Mouse (Mus musculus) limb, embryonic 14.5 days (tissue): ENCODE data around the gene Spred1. TPM values are rescaled to one million over a fixed set of nuclear protein-coding genes. Genes with fewer than 3 reads are reported as not detected.

Source experiments
- ATAC-seq: fragments of 200-750 bp; cut with Nextera tagmentation; 2 replicates; pipeline ENCODE4 v1.8.0; 2017; ENCODE audit warnings: low read depth, moderate number of reproducible peaks, moderate TSS enrichment; ENCODE audit not compliant: low FRiP score
- DNase-seq: peaks from one replicate; pipeline ENCODE4 v3.0.0-alpha.2; 2015; ENCODE audit warnings: low spot score
- H3K27ac ChIP-seq: fragments of 300-500 bp; sonication (generic); replicated peaks from 2 replicates; pipeline ENCODE4 v1.5.1; 2014; ENCODE audit warnings: low read depth, mild to moderate bottlenecking, low read length, moderate library complexity, mixed read lengths
- H3K27me3 ChIP-seq: fragments of 300-500 bp; sonication (generic); 2 replicates; pipeline ENCODE4 v1.6.1; 2014; ENCODE audit warnings: low read length, mixed read lengths; ENCODE audit not compliant: control insufficient read depth, insufficient read depth
- H3K36me3 ChIP-seq: fragments of 300-500 bp; sonication (generic); 2 replicates; pipeline ENCODE4 v1.6.1; 2014; ENCODE audit warnings: mild to moderate bottlenecking, low read length, moderate library complexity, mixed read lengths; ENCODE audit not compliant: control insufficient read depth, insufficient read depth
- H3K4me1 ChIP-seq: fragments of 300-500 bp; sonication (generic); 2 replicates; pipeline ENCODE4 v1.6.1; 2014; ENCODE audit warnings: antibody characterized with exemption, low read length, mixed read lengths; ENCODE audit not compliant: control insufficient read depth, insufficient read depth
- H3K4me2 ChIP-seq: fragments of 300-500 bp; sonication (generic); replicated peaks from 2 replicates; pipeline ENCODE4 v1.6.1; 2014; ENCODE audit warnings: low read depth, mild to moderate bottlenecking, low read length, moderate library complexity; ENCODE audit not compliant: severe bottlenecking
- H3K4me3 ChIP-seq: fragments of 300-500 bp; sonication (generic); replicated peaks from 2 replicates; pipeline ENCODE4 v1.5.1; 2014; ENCODE audit warnings: low read length
- H3K9ac ChIP-seq: fragments of 300-500 bp; sonication (generic); 2 replicates; pipeline ENCODE4 v1.6.1; 2014; ENCODE audit warnings: mild to moderate bottlenecking, low read depth, low read length, moderate library complexity; ENCODE audit not compliant: severe bottlenecking
- H3K9me3 ChIP-seq: fragments of 300-500 bp; sonication (generic); 2 replicates; pipeline ENCODE4 v1.6.1; 2016; ENCODE audit warnings: low read length; ENCODE audit not compliant: control insufficient read depth
- POLR2A ChIP-seq: fragments of 200-500 bp; IDR thresholded peaks from 2 replicates; pipeline ENCODE4 v1.8.0; 2012; ENCODE audit warnings: inconsistent platforms, mild to moderate bottlenecking, moderate library complexity, borderline replicate concordance; ENCODE audit not compliant: insufficient read depth, insufficient read length; ENCODE audit errors: extremely low read depth
- WGBS: fragments of 180-500 bp; shearing (Covaris S2); extraction: QIAGEN DNeasy Blood & Tissue Kit; methylation state at CpG from one replicate; pipeline ENCODE4 v1.1.7; 2014; 5-methylcytosine and 5-hydroxymethylcytosine counted together
- polyA plus RNA-seq, 2 experiments: library from polyadenylated mRNA; depleted of rRNA in 1 of 2; stranded (reverse) in 1 of 2; unstranded in 1 of 2; fragments of >200 nt; fragmentation: Nextera tagmentation in 1 of 2; extraction: Ambion mirVana in 1 of 2; gene quantifications; 2 replicates each; pipeline versions ENCODE4 v1.2.1 to v1.2.3; 2012 to 2014

Gene Spred1
- polyA plus RNA-seq, 2 experiments: 23.6 to 30.8 TPM

- Histone ChIP-seq H3K4me2 (no peak overlapping the region), H3K27ac (no peak overlapping the region), H3K4me3 (no peak overlapping the region), H3K4me1 (no peaks in the 10 kb centered on the region; the same call in 1 of the 2 replicates), H3K9ac (no peak overlapping the region), H3K9me3 (no peaks in the 10 kb centered on the region), H3K27me3 (no peaks in the 10 kb centered on the region), H3K36me3 (peaks cover 48% of the 10 kb centered on the region)
- ATAC-seq (peak; percentile 57; the same call in 1 of the 2 replicates), DNase-seq (peak; percentile 78)
- 46% methylated on average over 7 of the region's 7 CpGs for WGBS
- no peak for TF ChIP-seq POLR2A
These were observed 59.2 kb downstream of the Spred1 start for GRCm38 (mm10) chr2:117180250-117180885.

GRCm38 (mm10) chr2:117185587-117185986 is 64.4 kb downstream of the Spred1 start:
- Histone ChIP-seq H3K4me2 (no peak overlapping the region), H3K9me3 (no peaks in the 10 kb centered on the region), H3K27me3 (no peaks in the 10 kb centered on the region), H3K4me3 (no peak overlapping the region), H3K9ac (no peak overlapping the region), H3K36me3 (peaks cover 37% of the 10 kb centered on the region), H3K4me1 (no peaks in the 10 kb centered on the region), H3K27ac (no peak overlapping the region)
- ATAC-seq: no peak
- no peak for TF ChIP-seq POLR2A
- WGBS: 92% methylated on average over 4 of the region's 4 CpGs
- no peak for DNase-seq

- no peak for TF ChIP-seq POLR2A
- no peak overlapping the region for H3K9ac ChIP-seq
- peaks cover 8% of the 10 kb centered on the region for H3K36me3 ChIP-seq
- no peaks in the 10 kb centered on the region for H3K4me1 ChIP-seq
- H3K27ac ChIP-seq: peak overlapping the region; percentile 49; the same call in 1 of the 2 replicates
- no peaks in the 10 kb centered on the region for H3K27me3 ChIP-seq
- H3K4me3 ChIP-seq: no peak overlapping the region
- DNase-seq (peak; percentile 71), ATAC-seq (peak; percentile 77)
- no peak overlapping the region for H3K4me2 ChIP-seq
- no peaks in the 10 kb centered on the region for H3K9me3 ChIP-seq
These were observed 69.7 kb downstream of the Spred1 start for GRCm38 (mm10) chr2:117190915-117191314.

- ATAC-seq (no peak), DNase-seq (no peak)
- TF ChIP-seq POLR2A: no peak
- no peak overlapping the region for H3K4me3 ChIP-seq
- no peaks in the 10 kb centered on the region for H3K36me3 ChIP-seq
- no peak overlapping the region for H3K27ac ChIP-seq
- no peak overlapping the region for H3K9ac ChIP-seq
- no peaks in the 10 kb centered on the region for H3K4me1 ChIP-seq
- no peaks in the 10 kb centered on the region for H3K27me3 ChIP-seq
- no peaks in the 10 kb centered on the region for H3K9me3 ChIP-seq
- no peak overlapping the region for H3K4me2 ChIP-seq
These were observed 73.1 kb downstream of the Spred1 start for GRCm38 (mm10) chr2:117194309-117194708.

- ATAC-seq (no peak), DNase-seq (no peak)
- H3K27ac ChIP-seq: no peak overlapping the region
- H3K9ac ChIP-seq: no peak overlapping the region
- H3K4me3 ChIP-seq: no peak overlapping the region
- no peak overlapping the region for H3K4me2 ChIP-seq
- TF ChIP-seq POLR2A: no peak
- WGBS: 64% methylated on average over 2 of the region's 2 CpGs
- peaks cover 2% of the 10 kb centered on the region; the same call in 1 of the 2 replicates for H3K4me1 ChIP-seq
- no peaks in the 10 kb centered on the region for H3K27me3 ChIP-seq
- no peaks in the 10 kb centered on the region for H3K36me3 ChIP-seq
- no peaks in the 10 kb centered on the region for H3K9me3 ChIP-seq
These were observed 74.0 kb downstream of the Spred1 start for GRCm38 (mm10) chr2:117195151-117195550.
